Mouse (Mus musculus) CH12F3 (cell line): ENCODE measurements around the gene Olfr1383.
"Not testable (repeated sequence)": the region's sequence is repeated elsewhere in the genome, so short reads cannot be mapped to it uniquely, and the experiment has no call there.

Experiments used
- in situ Hi-C: fragments of 300-500 bp; cut with MboI; formaldehyde crosslinking; loops from 2 replicates; pipeline ENCODE4 v1.14.3; 2020; ENCODE audit warnings: low sequenced_read_pairs

Olfr1383 gene

DNA sequence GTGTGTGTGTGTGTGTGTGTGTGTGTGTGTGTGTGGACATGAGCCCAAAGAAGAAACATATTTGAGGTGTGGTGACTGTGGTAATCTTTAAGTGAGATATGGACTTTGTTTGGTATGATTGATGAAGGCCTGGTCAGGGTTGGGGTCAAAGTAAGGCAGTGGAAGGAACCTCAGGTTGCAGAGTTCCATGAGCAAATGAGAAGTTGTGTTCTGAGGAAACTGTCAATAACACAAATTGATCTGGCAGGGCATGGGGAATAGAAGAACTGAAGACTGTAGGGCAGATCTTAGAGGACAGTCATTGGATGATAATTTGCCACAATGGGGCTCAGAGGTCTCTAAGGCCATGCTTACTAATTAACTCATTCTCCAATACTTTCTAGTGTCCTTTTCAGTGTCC is at the start of gene Olfr1383:
Olfr1383 (plus strand) TSS at position 301 of the 400 bp plus-strand sequence.
- in situ Hi-C loops, result no loop called here

DNA sequence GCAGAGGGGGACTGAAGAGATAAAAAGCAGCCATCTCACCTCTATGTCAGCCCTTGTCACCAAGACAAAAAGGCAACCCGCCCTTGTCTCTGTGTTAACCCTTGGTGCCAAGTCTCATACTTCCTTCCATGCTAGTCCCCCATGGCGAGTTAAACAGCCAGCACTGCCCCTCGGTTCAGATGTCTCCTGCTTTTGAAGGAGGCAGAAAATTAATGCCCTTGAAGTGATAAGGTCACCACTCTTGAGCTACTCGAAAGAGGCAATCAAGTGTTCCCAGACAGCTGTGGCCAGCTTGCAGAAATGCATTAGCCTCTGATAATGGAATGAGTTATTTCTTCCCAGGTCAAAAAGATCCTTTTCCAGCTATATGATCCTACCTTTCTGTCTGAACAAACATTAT is 33.5 kb upstream of the Olfr1383 start:
- in situ Hi-C loops, result no loop called here

DNA sequence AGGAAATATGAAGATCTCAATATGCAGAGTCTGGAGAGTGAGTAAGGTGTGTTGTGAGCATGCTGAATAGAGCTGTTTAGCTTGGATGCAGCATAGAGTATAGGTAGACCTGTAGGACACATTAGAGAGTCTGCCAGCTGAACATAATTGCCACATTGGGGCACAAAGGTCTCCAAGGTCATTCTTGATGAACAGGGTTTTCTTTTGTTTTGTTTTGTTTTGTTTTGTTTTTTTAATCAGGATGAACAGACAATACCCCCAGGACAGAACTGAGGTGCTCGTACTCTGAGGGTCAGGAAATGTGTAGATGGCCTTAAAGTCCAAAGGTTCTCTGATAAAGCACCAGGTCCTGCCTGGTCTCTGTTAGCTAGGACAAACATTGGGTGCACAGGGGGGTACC is 30.7 kb upstream of the Olfr1383 start, which contains the start of gene Olfr1385:
Olfr1385 (plus strand) TSS at position 301 of the 400 bp plus-strand sequence.
- in situ Hi-C loops, result not testable (repeated sequence)

DNA sequence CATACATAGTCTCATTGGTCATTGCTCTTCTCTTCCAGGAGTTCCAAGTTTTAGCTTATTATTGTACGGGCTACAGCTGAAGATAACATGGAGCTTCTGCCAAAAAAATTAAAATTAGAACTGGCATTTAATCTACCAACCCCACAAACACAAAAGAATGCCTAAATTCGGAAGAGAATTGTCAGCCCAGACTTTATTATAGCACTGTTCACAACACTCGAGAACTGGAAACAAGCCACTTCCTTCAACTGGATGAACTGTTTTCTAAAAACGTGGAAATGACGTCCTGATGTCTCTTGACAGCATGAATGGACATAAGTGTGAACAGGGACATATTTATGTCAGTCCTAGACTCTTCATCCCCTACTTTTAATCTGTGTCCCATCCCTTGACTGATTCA is 1.4 kb upstream of the Olfr1383 start:
- in situ Hi-C loops, result no loop called here

DNA sequence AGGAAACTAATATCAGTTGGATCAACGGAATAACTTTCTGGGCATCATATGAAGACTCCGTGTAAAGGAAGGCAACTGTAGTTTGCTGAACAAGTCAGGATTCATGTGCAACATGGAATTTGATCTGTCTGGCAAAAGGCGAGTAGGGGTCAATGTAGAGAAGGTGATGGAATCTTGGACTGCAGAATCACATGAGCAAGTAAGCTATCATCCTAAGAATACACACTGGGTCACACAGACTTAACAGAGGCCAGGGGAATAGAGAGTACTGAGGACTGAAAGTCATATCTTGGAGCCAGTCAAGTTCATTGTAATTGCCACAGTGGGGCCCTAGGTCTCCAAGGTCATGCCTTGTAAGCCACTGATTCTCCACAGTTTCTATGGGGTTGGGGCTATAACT is 8.5 kb downstream of the Olfr1383 start, which contains the start of gene Olfr1382:
Olfr1382 (plus strand) TSS at position 301 of the 400 bp plus-strand sequence.
- in situ Hi-C loops, result loop anchor here (25.0 kb wide), 1 partner anchor 366 kb away; the partner anchor contains the start of gene Olfr1394

DNA sequence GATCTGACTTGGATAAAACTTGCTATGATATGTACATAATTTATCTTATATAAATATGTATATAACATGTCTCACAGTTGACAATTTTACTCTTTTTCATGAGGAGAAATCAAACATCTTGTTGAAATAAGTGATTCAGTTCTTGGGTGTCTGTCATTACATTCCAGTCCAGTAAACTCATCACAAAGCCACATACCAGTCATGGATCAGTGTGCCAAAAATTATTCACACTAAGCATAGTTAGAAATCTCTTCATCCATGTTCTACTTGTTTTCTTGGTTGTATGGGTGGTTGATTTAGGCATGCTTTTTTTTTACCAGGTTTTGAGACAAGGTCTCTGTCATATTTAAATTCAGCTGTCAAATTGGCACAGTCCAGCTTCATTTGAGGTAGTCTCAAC is 13.3 kb downstream of the Olfr1383 start:
- in situ Hi-C loops, result loop anchor here (25.0 kb wide), 1 partner anchor 370 kb away; the partner anchor contains the start of gene Olfr1394

DNA sequence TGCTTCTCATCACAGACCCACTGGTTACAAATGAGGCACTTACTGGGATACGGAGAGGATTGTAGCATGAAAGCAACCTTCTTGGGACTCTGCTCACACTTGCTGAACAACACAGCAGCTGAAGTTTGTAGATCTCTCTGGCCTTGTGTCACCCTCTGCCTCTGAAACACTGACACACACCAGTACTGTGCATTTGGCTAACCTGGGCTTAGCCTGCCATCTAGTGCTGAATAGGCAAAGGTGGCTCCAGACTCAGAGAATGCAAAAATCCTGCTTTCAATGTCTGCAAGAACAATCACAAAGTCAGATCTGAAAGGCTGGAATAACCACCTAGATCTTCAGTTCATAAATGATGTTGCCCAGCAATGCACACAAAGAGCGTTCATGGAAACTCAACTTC is 17.2 kb downstream of the Olfr1383 start:
- in situ Hi-C loops, result loop anchor here (25.0 kb wide), 1 partner anchor 374 kb away; the partner anchor contains the start of gene Olfr1394

DNA sequence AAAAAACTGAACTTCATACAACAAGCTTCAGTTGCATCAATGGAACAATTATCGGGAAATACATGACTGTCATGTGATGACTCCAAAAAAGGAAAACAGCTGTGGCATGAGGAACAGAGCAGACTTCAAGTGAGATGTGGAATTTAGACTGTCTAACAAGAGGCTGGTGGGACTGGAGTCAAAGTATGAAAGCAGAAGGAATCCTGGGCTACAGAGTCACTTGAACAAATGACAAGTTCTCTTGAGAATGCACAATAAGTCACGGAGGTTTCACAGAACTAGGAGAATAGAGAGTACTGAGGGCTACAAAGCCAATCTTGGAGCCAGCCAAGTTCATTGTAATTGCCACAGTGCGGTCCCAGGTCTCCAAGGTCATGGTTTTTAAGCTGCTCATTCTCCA is 23.7 kb downstream of the Olfr1383 start, which contains the start of gene Olfr1381:
Olfr1381 (plus strand) TSS at position 301 of the 400 bp plus-strand sequence.
- in situ Hi-C loops, result loop anchor here (25.0 kb wide), 1 partner anchor 381 kb away; the partner anchor contains the start of gene Olfr1394

DNA sequence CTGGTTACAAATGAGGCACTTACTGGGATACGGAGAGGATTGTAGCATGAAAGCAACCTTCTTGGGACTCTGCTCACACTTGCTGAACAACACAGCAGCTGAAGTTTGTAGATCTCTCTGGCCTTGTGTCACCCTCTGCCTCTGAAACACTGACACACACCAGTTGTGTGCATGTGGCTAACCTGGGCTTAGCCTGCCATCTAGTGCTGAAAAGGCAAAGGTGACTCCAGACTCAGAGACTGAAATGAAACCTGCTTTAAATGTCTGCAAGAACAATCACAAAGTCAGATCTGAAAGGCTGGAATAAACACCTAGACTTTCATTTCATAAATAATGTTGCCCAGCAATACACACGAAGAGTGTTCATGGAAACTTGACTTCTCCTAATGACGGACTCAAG is 34.6 kb downstream of the Olfr1383 start:
- in situ Hi-C loops, result not testable (repeated sequence)

DNA sequence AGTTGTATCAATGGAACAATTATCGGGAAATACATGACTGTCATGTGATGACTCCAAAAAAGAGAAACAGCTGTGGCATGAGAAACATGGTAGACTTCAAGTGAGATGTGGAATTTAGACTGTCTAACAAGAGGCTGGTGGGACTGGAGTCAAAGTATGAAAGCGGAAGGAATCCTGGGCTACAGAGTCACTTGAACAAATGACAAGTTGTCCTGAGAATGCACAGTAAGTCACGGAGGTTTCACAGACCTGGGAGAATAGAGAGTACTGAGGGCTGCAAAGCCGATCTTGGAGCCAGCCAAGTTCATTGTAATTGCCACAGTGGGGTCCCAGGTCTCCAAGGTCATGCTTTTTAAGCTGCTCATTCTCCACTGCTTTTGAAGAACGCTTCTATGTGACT is 37.1 kb downstream of the Olfr1383 start, which contains the start of gene Olfr1380:
Olfr1380 (plus strand) TSS at position 301 of the 400 bp plus-strand sequence.
- in situ Hi-C loops, result not testable (repeated sequence)

DNA sequence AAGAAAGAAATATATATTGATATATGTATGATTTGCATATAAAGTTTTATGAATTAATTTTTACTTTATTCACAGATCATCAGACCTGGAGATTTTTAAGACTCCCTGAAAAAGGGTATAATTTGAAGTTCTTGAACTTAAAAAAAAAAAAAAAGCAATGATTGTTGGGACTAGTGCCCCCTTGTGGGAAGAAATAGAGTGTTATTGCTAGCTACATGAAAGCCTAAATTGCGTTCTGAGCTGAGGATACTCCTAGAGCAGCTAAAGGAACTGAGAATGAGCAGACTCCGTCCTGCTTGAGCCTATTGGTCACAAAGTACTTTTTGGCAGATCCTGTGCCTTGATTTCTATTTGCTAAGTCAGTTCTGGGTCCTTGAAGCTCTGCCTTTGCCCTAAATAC is 55.6 kb downstream of the Olfr1383 start:
- in situ Hi-C loops, result not testable (repeated sequence)
